Mouse (Mus musculus) heart, embryonic 14.5 days (tissue): ENCODE results near the gene Nudt4. TPM values are rescaled to one million over a fixed set of nuclear protein-coding genes. Genes with fewer than 3 reads are reported as not detected.
A peak's percentile ranks its signal among the peaks of the same experiment; 100 is the strongest.

Experiments used
- ATAC-seq: fragments of 200-750 bp; cut with Nextera tagmentation; 2 replicates; pipeline ENCODE4 v1.8.0; 2017; ENCODE audit warnings: low read depth, moderate TSS enrichment; ENCODE audit not compliant: insufficient number of reproducible peaks, insufficient read depth, low FRiP score
- H3K27ac ChIP-seq, 2 experiments: fragments of 200-500 bp in 1 of 2; fragments of 300-500 bp in 1 of 2; sonication (generic) in 1 of 2; replicated peaks in 1 of 2; 2 replicates each; pipeline ENCODE4 v1.5.1; 2012 to 2014; ENCODE audit warnings: low read depth in 2 of 2, low read length in 2 of 2, control low read depth in 1 of 2, mild to moderate bottlenecking in 1 of 2, mixed read lengths in 1 of 2; ENCODE audit not compliant: control insufficient read depth in 1 of 2, insufficient read depth in 1 of 2
- H3K27me3 ChIP-seq: fragments of 300-500 bp; sonication (generic); 2 replicates; pipeline ENCODE4 v1.6.1; 2014; ENCODE audit warnings: mild to moderate bottlenecking, low read length, control low read depth; ENCODE audit not compliant: control insufficient read depth, insufficient read depth
- H3K36me3 ChIP-seq: fragments of 300-500 bp; sonication (generic); 2 replicates; pipeline ENCODE4 v1.6.1; 2014; ENCODE audit warnings: mild to moderate bottlenecking, control low read depth, low read length, mixed read lengths; ENCODE audit not compliant: control insufficient read depth, insufficient read depth
- H3K4me1 ChIP-seq, 2 experiments: fragments of 200-500 bp in 1 of 2; fragments of 300-500 bp in 1 of 2; sonication (generic) in 1 of 2; 2 replicates each; pipeline ENCODE4 v1.6.1; 2012 to 2014; ENCODE audit warnings: low read length in 2 of 2, control low read depth in 1 of 2, mixed read lengths in 1 of 2; ENCODE audit not compliant: control insufficient read depth in 2 of 2, insufficient read depth in 2 of 2
- H3K4me2 ChIP-seq: fragments of 300-500 bp; sonication (generic); 2 replicates; pipeline ENCODE4 v1.6.1; 2014; ENCODE audit warnings: mild to moderate bottlenecking, low read length
- H3K4me3 ChIP-seq, 2 experiments: fragments of 200-500 bp in 1 of 2; fragments of 300-500 bp in 1 of 2; sonication (generic) in 1 of 2; 2 replicates each; pipeline ENCODE4 v1.5.1; 2012 to 2014; ENCODE audit warnings: low read length in 2 of 2, mild to moderate bottlenecking in 2 of 2, control low read depth in 1 of 2, low read depth in 1 of 2, moderate library complexity in 1 of 2; ENCODE audit not compliant: control insufficient read depth in 1 of 2, insufficient read depth in 1 of 2
- H3K9ac ChIP-seq: fragments of 300-500 bp; sonication (generic); 2 replicates; pipeline ENCODE4 v1.6.1; 2014; ENCODE audit warnings: mild to moderate bottlenecking, low read length
- H3K9me3 ChIP-seq: fragments of 300-500 bp; sonication (generic); 2 replicates; pipeline ENCODE4 v1.6.1; 2016; ENCODE audit warnings: low read length, control low read depth; ENCODE audit not compliant: control insufficient read depth
- WGBS: fragments of 180-500 bp; shearing (Covaris S2); extraction: QIAGEN DNeasy Blood & Tissue Kit; methylation state at CpG from one replicate; pipeline ENCODE4 v1.1.7; 2014; 5-methylcytosine and 5-hydroxymethylcytosine counted together
- polyA plus RNA-seq: library from polyadenylated mRNA; unstranded; fragments of >200 nt; fragmentation: Nextera tagmentation; extraction: Ambion mirVana; gene quantifications from 2 replicates; pipeline ENCODE4 v1.2.1, GENCODE M21; 2014

The Nudt4 gene
- polyA plus RNA-seq, 1 experiment from 2014 or later, result 101 TPM

DNA sequence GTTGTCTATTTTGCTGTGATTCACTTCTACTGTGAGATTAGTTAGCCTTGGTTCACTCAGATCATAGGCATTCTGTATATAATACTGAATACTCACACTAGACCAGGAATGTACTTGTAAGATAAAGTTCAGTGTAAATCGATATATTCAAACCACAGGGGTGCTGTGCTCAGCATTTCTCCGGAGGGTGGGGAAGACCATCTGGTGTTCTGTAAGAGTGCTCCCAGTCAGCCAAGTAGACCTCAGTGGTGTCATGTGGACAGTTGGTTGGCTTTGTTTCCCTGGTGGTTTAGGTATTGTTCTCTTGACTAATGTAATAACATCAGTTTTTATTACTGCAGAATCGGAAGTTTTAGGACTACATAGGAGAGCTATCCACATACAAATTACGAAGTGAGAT lies 18.9 kb downstream of the Nudt4 start:
- WGBS, result 78% methylated on average over 4 of the region's 4 CpGs
- peaks cover 0 to 8% of the 10 kb centered on the region in 2 experiments; a peak in 2 of 4 replicates for H3K4me1 ChIP-seq
- H3K4me3 ChIP-seq, result no peak overlapping the region
- H3K4me2 ChIP-seq, result no peak overlapping the region
- ATAC-seq, result no peak
- no peaks in the 10 kb centered on the region for H3K9me3 ChIP-seq
- H3K27ac ChIP-seq, result no peak overlapping the region
- no peak overlapping the region for H3K9ac ChIP-seq
- no peaks in the 10 kb centered on the region for H3K27me3 ChIP-seq
- H3K36me3 ChIP-seq, result peaks cover 66% of the 10 kb centered on the region

DNA sequence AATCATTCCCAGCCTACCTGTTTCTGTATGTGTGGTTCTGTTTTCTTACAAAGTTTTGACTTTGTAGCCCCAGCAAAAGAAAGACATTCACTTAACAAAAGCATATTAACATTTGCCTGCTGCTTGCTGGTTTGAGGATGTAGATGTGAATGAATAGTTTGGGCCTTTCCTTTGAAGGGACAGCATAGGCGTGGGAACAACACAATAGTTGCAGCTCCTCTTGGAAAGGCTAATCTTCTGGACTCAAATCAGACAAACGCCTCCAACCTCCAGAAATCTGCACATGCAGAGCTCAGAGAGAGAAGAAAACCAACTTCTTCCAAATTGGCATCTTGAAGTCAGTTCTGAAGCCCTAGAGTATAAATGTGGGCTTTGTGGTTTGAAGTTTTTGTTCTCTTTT lies 19.3 kb downstream of the Nudt4 start:
- Histone ChIP-seq H3K4me2 (no peak overlapping the region), H3K9ac (no peak overlapping the region), H3K4me3 (no peak overlapping the region), H3K4me1 (peaks cover 0 to 12% of the 10 kb centered on the region in 2 experiments; a peak in 3 of 4 replicates), H3K27ac (no peak overlapping the region), H3K9me3 (no peaks in the 10 kb centered on the region), H3K36me3 (peaks cover 62% of the 10 kb centered on the region), H3K27me3 (no peaks in the 10 kb centered on the region)
- WGBS, result 79% methylated on average over 2 of the region's 2 CpGs
- ATAC-seq, result no peak

DNA sequence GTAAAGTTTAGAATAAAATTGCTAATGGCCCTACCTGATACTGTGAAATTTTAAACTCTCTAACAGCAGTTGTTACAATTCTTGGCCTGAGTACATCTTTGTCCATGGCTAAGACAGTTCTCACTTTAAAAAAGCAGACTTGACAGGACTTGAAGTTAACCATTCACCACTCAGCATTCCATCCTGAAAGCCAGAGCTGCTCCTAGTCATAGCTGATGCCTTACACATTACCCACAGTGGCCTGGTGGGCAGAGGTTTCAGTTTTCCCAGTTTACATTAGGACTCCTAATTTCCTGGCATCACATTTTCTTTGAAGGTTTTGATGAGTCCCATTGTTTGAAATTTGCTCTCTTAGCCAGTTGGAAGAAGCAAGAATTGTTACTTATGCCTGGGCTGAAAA lies 19.9 kb downstream of the Nudt4 start:
- H3K4me2 ChIP-seq, result no peak overlapping the region
- no peak overlapping the region for H3K9ac ChIP-seq
- peaks cover 2 to 17% of the 10 kb centered on the region in 2 experiments for H3K4me1 ChIP-seq
- peaks cover 55% of the 10 kb centered on the region for H3K36me3 ChIP-seq
- no peak overlapping the region for H3K4me3 ChIP-seq
- H3K27me3 ChIP-seq, result no peaks in the 10 kb centered on the region
- ATAC-seq, result no peak
- H3K27ac ChIP-seq, result peak overlapping the region; percentile 8 to 30; a peak in 1 of 4 replicates
- H3K9me3 ChIP-seq, result no peaks in the 10 kb centered on the region

DNA sequence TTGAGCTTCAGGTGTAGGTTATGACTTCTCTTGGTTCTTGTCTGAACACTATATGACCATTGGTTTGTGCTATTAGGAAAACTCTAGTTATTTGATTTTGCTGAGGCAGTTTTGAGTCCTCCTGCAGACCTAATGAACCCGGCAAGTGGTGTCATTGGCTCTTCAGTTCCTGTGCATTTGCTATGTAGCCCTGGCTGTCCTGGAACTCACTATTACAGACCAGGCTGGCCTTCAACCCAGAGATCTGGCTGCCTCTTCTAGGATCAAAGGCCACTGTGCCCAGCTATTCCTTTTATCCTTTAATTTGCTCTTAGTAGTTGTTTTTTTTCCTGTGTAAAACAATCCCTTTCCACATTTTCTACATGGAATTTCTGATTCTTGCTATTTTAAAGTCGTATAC lies 20.6 kb downstream of the Nudt4 start:
- H3K4me3 ChIP-seq, result no peak overlapping the region
- H3K4me2 ChIP-seq, result no peak overlapping the region
- H3K36me3 ChIP-seq, result peaks cover 50% of the 10 kb centered on the region
- WGBS, result 78% methylated on average over 2 of the region's 2 CpGs
- no peak overlapping the region for H3K9ac ChIP-seq
- H3K27me3 ChIP-seq, result no peaks in the 10 kb centered on the region
- ATAC-seq, result no peak
- no peak overlapping the region for H3K27ac ChIP-seq
- H3K9me3 ChIP-seq, result no peaks in the 10 kb centered on the region
- peaks cover 2 to 23% of the 10 kb centered on the region in 2 experiments for H3K4me1 ChIP-seq

DNA sequence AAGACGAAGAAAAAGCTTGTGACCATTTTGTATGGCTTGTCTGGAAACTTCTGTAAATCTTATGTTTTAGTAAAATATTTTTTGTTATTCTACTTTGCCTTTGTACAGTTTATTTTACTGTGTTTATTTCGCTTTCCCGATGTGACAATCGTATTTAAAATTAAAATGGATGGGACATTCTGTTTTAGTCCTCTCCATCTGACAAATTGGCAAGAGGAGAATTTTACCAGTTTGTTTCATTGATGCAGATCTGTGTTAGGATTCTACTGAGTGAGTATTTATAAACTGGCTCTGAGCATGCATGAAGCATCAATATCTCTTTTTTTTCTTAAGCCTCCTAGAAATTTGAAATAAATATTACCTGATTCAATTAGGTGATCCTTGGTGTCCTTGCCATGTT lies 21.0 kb downstream of the Nudt4 start:
- no peaks in the 10 kb centered on the region for H3K9me3 ChIP-seq
- H3K27ac ChIP-seq, result no peak overlapping the region
- ATAC-seq, result no peak
- H3K4me1 ChIP-seq, result peaks cover 2 to 28% of the 10 kb centered on the region in 2 experiments
- no peak overlapping the region for H3K4me2 ChIP-seq
- 92% methylated on average over 4 of the region's 4 CpGs for WGBS
- H3K9ac ChIP-seq, result no peak overlapping the region
- no peak overlapping the region for H3K4me3 ChIP-seq
- H3K36me3 ChIP-seq, result peaks cover 45% of the 10 kb centered on the region
- no peaks in the 10 kb centered on the region for H3K27me3 ChIP-seq

DNA sequence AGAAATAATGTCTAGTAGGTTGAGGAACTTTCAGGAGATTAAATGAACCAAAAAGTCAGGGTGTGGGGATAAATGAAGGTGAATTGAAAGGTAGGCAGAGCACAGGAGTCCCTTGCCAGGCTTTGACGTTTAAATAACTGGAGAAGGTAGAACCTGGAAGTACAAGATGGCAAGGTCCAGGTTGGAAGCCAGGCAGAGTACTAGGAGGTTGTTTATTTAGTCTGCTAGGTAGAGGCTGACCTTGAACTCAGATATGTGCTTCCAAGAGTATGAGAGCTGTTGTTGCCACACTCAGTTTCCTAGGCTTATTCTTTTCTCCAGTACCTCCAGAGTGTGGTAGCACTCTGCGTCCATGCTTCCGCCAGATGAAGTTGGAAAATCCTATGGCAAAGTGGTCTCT lies 24.1 kb downstream of the Nudt4 start:
- Histone ChIP-seq H3K36me3 (peaks cover 17% of the 10 kb centered on the region), H3K4me2 (peak overlapping the region; percentile 54), H3K27ac (peak overlapping the region in 1 of 2 experiments; percentile 75; a peak in 2 of 4 replicates), H3K27me3 (no peaks in the 10 kb centered on the region), H3K4me1 (peaks cover 2 to 28% of the 10 kb centered on the region in 2 experiments), H3K4me3 (no peak overlapping the region), H3K9ac (no peak overlapping the region), H3K9me3 (no peaks in the 10 kb centered on the region)
- 71% methylated on average over 3 of the region's 3 CpGs for WGBS
- no peak for ATAC-seq

DNA sequence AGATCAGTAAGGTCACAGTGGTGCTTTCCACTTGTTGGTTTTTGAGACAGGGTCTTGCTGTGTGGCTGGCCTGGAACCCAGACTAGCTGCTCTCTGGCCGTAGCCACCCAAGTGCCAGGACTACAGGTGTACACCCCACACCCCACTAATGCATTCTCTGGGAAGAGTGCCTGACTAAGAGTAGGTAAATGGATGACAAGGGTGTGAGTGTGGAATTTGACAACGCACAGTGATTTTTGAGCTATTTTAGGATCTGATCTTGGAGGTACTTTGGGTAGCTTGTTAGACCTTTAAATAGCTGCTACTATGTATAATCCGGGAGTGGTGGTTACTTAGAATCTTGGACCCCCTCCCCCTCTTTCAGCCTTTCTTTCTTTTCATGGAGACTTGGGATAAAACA lies 24.7 kb downstream of the Nudt4 start:
- Histone ChIP-seq H3K27ac (peak overlapping the region; percentile 73 to 75; a peak in 3 of 4 replicates), H3K4me2 (peak overlapping the region; percentile 54), H3K9me3 (no peaks in the 10 kb centered on the region), H3K4me1 (peaks cover 2 to 34% of the 10 kb centered on the region in 2 experiments), H3K36me3 (peaks cover 12% of the 10 kb centered on the region), H3K9ac (no peak overlapping the region), H3K27me3 (no peaks in the 10 kb centered on the region), H3K4me3 (no peak overlapping the region)
- 31% methylated on average over 3 of the region's 3 CpGs for WGBS
- ATAC-seq, result 0 out of 2 replicates have a peak, but pooled peaks have one; percentile 32

DNA sequence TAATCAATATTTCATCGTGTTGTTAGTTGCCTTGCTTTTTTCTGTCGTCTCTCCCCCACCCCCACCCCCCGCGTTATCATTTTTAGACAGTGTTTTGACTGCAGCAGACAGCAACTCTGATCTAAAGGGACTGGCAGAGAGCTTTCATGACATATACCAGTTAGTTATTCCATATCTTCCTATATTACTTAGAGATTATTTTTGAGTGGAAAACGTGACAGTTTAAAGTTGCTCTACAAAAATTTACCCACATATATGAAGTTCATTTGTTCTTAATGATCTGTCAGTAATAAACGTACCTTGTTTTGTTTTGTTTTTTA lies 27.8 kb downstream of the Nudt4 start:
- Histone ChIP-seq H3K4me1 (peaks cover 7 to 54% of the 10 kb centered on the region in 2 experiments), H3K27ac (no peak overlapping the region), H3K9me3 (no peaks in the 10 kb centered on the region), H3K4me3 (no peak overlapping the region), H3K4me2 (no peak overlapping the region), H3K9ac (no peak overlapping the region), H3K27me3 (no peaks in the 10 kb centered on the region), H3K36me3 (no peaks in the 10 kb centered on the region)
- 63% methylated on average over 6 of the region's 6 CpGs for WGBS
- no peak for ATAC-seq
